Mouse (Mus musculus): ENCODE data around the gene Twnk.
A peak's percentile ranks its signal among the peaks of the same experiment; 100 is the strongest.

Gene Twnk

GRCm38 (mm10) chr19:45003740-45004516, 1.5 kb upstream of the Twnk start:
- no peak for DNase-seq

GRCm38 (mm10) chr19:45005957-45006712, 672 bp downstream of the Twnk start, which contains the start of gene Mrpl43:
TSS of gene Mrpl43 (minus strand) at chr19:45006442.
- DNase-seq, result peak; percentile 98

- no peak for DNase-seq
Observed at GRCm38 (mm10) chr19:45007021-45007420, 1.6 kb downstream of the Twnk start.

- DNase-seq, result no peak
Observed at GRCm38 (mm10) chr19:45007425-45008191, 2.1 kb downstream of the Twnk start.

- no peak for DNase-seq
Observed at GRCm38 (mm10) chr19:45010646-45011045, 5.2 kb downstream of the Twnk start.

GRCm38 (mm10) chr19:45012219-45012618, 6.8 kb downstream of the Twnk start:
- no peak for DNase-seq

- DNase-seq, result no peak
Observed at GRCm38 (mm10) chr19:45012636-45013035, 7.2 kb downstream of the Twnk start.

GRCm38 (mm10) chr19:45013581-45014225, 8.2 kb downstream of the Twnk start:
- DNase-seq, result no peak

- no peak for DNase-seq
Observed at GRCm38 (mm10) chr19:45014335-45014971, 9.0 kb downstream of the Twnk start, which contains the start of gene Lzts2. TSS of gene Lzts2 (plus strand) at chr19:45014414.

- DNase-seq, result peak; percentile 54
Observed at GRCm38 (mm10) chr19:45014981-45015402, 9.5 kb downstream of the Twnk start.

- DNase-seq, result peak; percentile 55
Observed at GRCm38 (mm10) chr19:45015518-45016281, 10.2 kb downstream of the Twnk start.

- DNase-seq, result peak; percentile 68
Observed at GRCm38 (mm10) chr19:45016341-45017215, 11.1 kb downstream of the Twnk start.

- peak; percentile 80 for DNase-seq
Observed at GRCm38 (mm10) chr19:45017216-45017771, 11.8 kb downstream of the Twnk start.

- peak; percentile 80 for DNase-seq
Observed at GRCm38 (mm10) chr19:45017909-45018308, 12.4 kb downstream of the Twnk start.

GRCm38 (mm10) chr19:45018351-45018831, 12.9 kb downstream of the Twnk start:
- DNase-seq, result no peak

- DNase-seq, result no peak
Observed at GRCm38 (mm10) chr19:45020348-45020747, 14.9 kb downstream of the Twnk start.

- DNase-seq, result no peak
Observed at GRCm38 (mm10) chr19:45021362-45021761, 15.9 kb downstream of the Twnk start.

- DNase-seq, result no peak
Observed at GRCm38 (mm10) chr19:45023993-45024392, 18.5 kb downstream of the Twnk start.

- no peak for DNase-seq
Observed at GRCm38 (mm10) chr19:45024775-45025174, 19.3 kb downstream of the Twnk start.

Measured in right cerebral cortex, postnatal 14 days (tissue).